Mouse (Mus musculus) liver, adult 2 months (tissue): Measurements from ENCODE around the gene Cct2. TPM values are rescaled to one million over a fixed set of nuclear protein-coding genes. Genes with fewer than 3 reads are reported as not detected.

Experiments
- DNase-seq: peaks from one replicate; pipeline ENCODE4 v3.0.0-alpha.2; 2011; ENCODE audit warnings: low read depth, low spot score; ENCODE audit errors: extremely low read depth
- H3K27ac ChIP-seq: fragments of 200-500 bp; replicated peaks from 2 replicates; pipeline ENCODE4 v1.5.1; 2012; ENCODE audit warnings: low read depth, mild to moderate bottlenecking, control low read depth, inconsistent platforms, low read length; ENCODE audit not compliant: insufficient read depth
- H3K27me3 ChIP-seq: fragments of 200-500 bp; 2 replicates; pipeline ENCODE4 v1.6.1; 2012; ENCODE audit warnings: mild to moderate bottlenecking, moderate library complexity, low read length, inconsistent platforms; ENCODE audit not compliant: control insufficient read depth, insufficient read depth
- H3K36me3 ChIP-seq: fragments of 200-500 bp; 2 replicates; pipeline ENCODE4 v1.6.1; 2012; ENCODE audit warnings: low read length, inconsistent platforms; ENCODE audit not compliant: control insufficient read depth, insufficient read depth
- H3K4me1 ChIP-seq: fragments of 200-500 bp; 2 replicates; pipeline ENCODE4 v1.6.1; 2011; ENCODE audit warnings: low read length; ENCODE audit not compliant: control insufficient read depth, insufficient read depth
- H3K4me3 ChIP-seq: fragments of 200-500 bp; 2 replicates; pipeline ENCODE4 v1.5.1; 2011; ENCODE audit warnings: low read depth, mild to moderate bottlenecking, control low read depth, low read length, moderate library complexity; ENCODE audit not compliant: insufficient read depth
- H3K79me2 ChIP-seq: fragments of 200-500 bp; 2 replicates; pipeline ENCODE4 v1.6.1; 2012; ENCODE audit warnings: inconsistent platforms, mild to moderate bottlenecking, low read length, moderate library complexity; ENCODE audit not compliant: control insufficient read depth, insufficient read depth
- H3K9ac ChIP-seq: fragments of 200-500 bp; 2 replicates; pipeline ENCODE4 v1.6.1; 2012; ENCODE audit warnings: low read depth, mild to moderate bottlenecking, control low read depth, inconsistent platforms, low read length
- CTCF ChIP-seq: fragments of 200-500 bp; IDR thresholded peaks from 2 replicates; pipeline ENCODE4 v1.5.1; 2011; ENCODE audit warnings: low read depth, low read length, control low read depth
- POLR2A ChIP-seq: fragments of 200-500 bp; IDR thresholded peaks from 2 replicates; pipeline ENCODE4 v1.6.1; 2011; ENCODE audit warnings: low read length, control low read depth; ENCODE audit not compliant: insufficient read depth; ENCODE audit errors: extremely low read depth
- WGBS: fragments of 180-500 bp; shearing (Covaris S2); methylation state at CpG from one replicate; pipeline ENCODE4 v1.1.7; 2018; 5-methylcytosine and 5-hydroxymethylcytosine counted together
- polyA plus RNA-seq: library from polyadenylated mRNA; depleted of rRNA; stranded (reverse); fragments of >200 nt; gene quantifications from 2 replicates; pipeline ENCODE4 v1.2.3, GENCODE M21; 2012; rRNA removed
- total RNA-seq: library from RNA; depleted of rRNA; stranded (reverse); fragments of >200 nt; gene quantifications from 2 replicates; pipeline ENCODE4 v1.2.3, GENCODE M21; 2014; rRNA removed

Cct2 gene
- total and polyA plus RNA-seq, 2 experiments = 36.6 to 114 TPM

GRCm38 (mm10) chr10:117014565-117014964, 49.0 kb downstream of the Cct2 start:
- TF ChIP-seq POLR2A = no peak
- no peak for TF ChIP-seq CTCF
- no peaks in the 10 kb centered on the region for H3K79me2 ChIP-seq
- H3K4me3 ChIP-seq = no peak overlapping the region

GRCm38 (mm10) chr10:117013689-117014390, 49.8 kb downstream of the Cct2 start:
- Histone ChIP-seq H3K9ac (no peak overlapping the region), H3K36me3 (no peaks in the 10 kb centered on the region), H3K27ac (no peak overlapping the region), H3K27me3 (no peaks in the 10 kb centered on the region), H3K4me1 (no peaks in the 10 kb centered on the region), H3K4me3 (no peak overlapping the region), H3K79me2 (no peaks in the 10 kb centered on the region)
- WGBS = 45% methylated on average over 12 of the region's 12 CpGs
- no peak for DNase-seq
- no peak for TF ChIP-seq POLR2A
- TF ChIP-seq CTCF = no peak

More at GRCm38 (mm10) chr10:117014565-117014964, 49.0 kb downstream of the Cct2 start:
- no peak for DNase-seq
- H3K27me3 ChIP-seq = no peaks in the 10 kb centered on the region
- no peaks in the 10 kb centered on the region for H3K4me1 ChIP-seq
- WGBS = 66% methylated on average over 5 of the region's 5 CpGs
- H3K9ac ChIP-seq = no peak overlapping the region
- no peak overlapping the region for H3K27ac ChIP-seq
- no peaks in the 10 kb centered on the region for H3K36me3 ChIP-seq

GRCm38 (mm10) chr10:117011047-117011446, 52.6 kb downstream of the Cct2 start:
- H3K4me1 ChIP-seq = no peaks in the 10 kb centered on the region
- no peaks in the 10 kb centered on the region for H3K27me3 ChIP-seq
- H3K36me3 ChIP-seq = no peaks in the 10 kb centered on the region
- TF ChIP-seq POLR2A (no peak), CTCF (no peak)
- H3K79me2 ChIP-seq = no peaks in the 10 kb centered on the region
- DNase-seq = no peak
- WGBS = 85% methylated on average over 8 of the region's 8 CpGs
- H3K4me3 ChIP-seq = no peak overlapping the region
- H3K27ac ChIP-seq = no peak overlapping the region
- H3K9ac ChIP-seq = no peak overlapping the region

GRCm38 (mm10) chr10:117009691-117010090, 53.9 kb downstream of the Cct2 start:
- WGBS = 53% methylated on average over 6 of the region's 6 CpGs
- no peaks in the 10 kb centered on the region for H3K27me3 ChIP-seq
- no peak for TF ChIP-seq POLR2A
- TF ChIP-seq CTCF = no peak
- H3K9ac ChIP-seq = no peak overlapping the region
- no peak for DNase-seq
- H3K4me3 ChIP-seq = no peak overlapping the region
- no peaks in the 10 kb centered on the region for H3K4me1 ChIP-seq
- H3K27ac ChIP-seq = no peak overlapping the region
- no peaks in the 10 kb centered on the region for H3K79me2 ChIP-seq
- H3K36me3 ChIP-seq = no peaks in the 10 kb centered on the region

- WGBS = 78% methylated on average over 12 of the region's 12 CpGs
- Histone ChIP-seq H3K27ac (no peak overlapping the region), H3K4me1 (no peaks in the 10 kb centered on the region), H3K79me2 (no peaks in the 10 kb centered on the region), H3K4me3 (no peak overlapping the region), H3K9ac (no peak overlapping the region), H3K36me3 (no peaks in the 10 kb centered on the region), H3K27me3 (no peaks in the 10 kb centered on the region)
- DNase-seq = no peak
- TF ChIP-seq CTCF (no peak), POLR2A (no peak)
Measured at GRCm38 (mm10) chr10:117005707-117006464, 57.7 kb downstream of the Cct2 start.

- WGBS = 90% methylated on average over 5 of the region's 5 CpGs
- DNase-seq = no peak
- no peaks in the 10 kb centered on the region for H3K36me3 ChIP-seq
- no peaks in the 10 kb centered on the region for H3K79me2 ChIP-seq
- TF ChIP-seq POLR2A (no peak), CTCF (no peak)
- H3K9ac ChIP-seq = no peak overlapping the region
- no peaks in the 10 kb centered on the region for H3K4me1 ChIP-seq
- no peaks in the 10 kb centered on the region for H3K27me3 ChIP-seq
- no peak overlapping the region for H3K27ac ChIP-seq
- H3K4me3 ChIP-seq = no peak overlapping the region
Measured at GRCm38 (mm10) chr10:117004695-117005094, 58.9 kb downstream of the Cct2 start.

Other genes with a start within 250 kb of the Cct2 start
- not detected in 2 replicates for gene Myrfl, start 166.9 kb downstream of the Cct2 start, total RNA-seq
- not detected in 2 replicates for gene Myrfl, start 166.9 kb downstream of the Cct2 start, polyA plus RNA-seq
- gene Rab3ip, start 113.0 kb downstream of the Cct2 start, total RNA-seq = 23.9 and 25.9 TPM in 2 replicates
- gene Rab3ip, start 113.0 kb downstream of the Cct2 start, polyA plus RNA-seq = 57.7 and 66.5 TPM in 2 replicates
- not detected in 2 replicates for gene Gm10271, start 91.2 kb downstream of the Cct2 start, total RNA-seq
- gene Gm10271, start 91.2 kb downstream of the Cct2 start, polyA plus RNA-seq = not detected in 2 replicates
- gene Best3, start 77.5 kb downstream of the Cct2 start, total RNA-seq = not detected in 2 replicates
- not detected in 2 replicates for gene Best3, start 77.5 kb downstream of the Cct2 start, polyA plus RNA-seq
- not detected in 2 replicates for gene Lrrc10, start 18.5 kb downstream of the Cct2 start, total RNA-seq
- not detected in 2 replicates for gene Lrrc10, start 18.5 kb downstream of the Cct2 start, polyA plus RNA-seq
- 11.1 and 15.2 TPM in 2 replicates for gene Frs2, start 84.7 kb upstream of the Cct2 start, total RNA-seq
- gene Frs2, start 84.7 kb upstream of the Cct2 start, polyA plus RNA-seq = 6.0 and 7.4 TPM in 2 replicates
- gene Yeats4, start 160.7 kb upstream of the Cct2 start, total RNA-seq = 19.5 and 19.6 TPM in 2 replicates
- gene Yeats4, start 160.7 kb upstream of the Cct2 start, polyA plus RNA-seq = 16.3 and 17.9 TPM in 2 replicates
- gene 9530003J23Rik, start 174.9 kb upstream of the Cct2 start, total RNA-seq = not detected in 2 replicates
- not detected in 2 replicates for gene 9530003J23Rik, start 174.9 kb upstream of the Cct2 start, polyA plus RNA-seq
- 111 and 130 TPM in 2 replicates for gene Lyz2, start 218.5 kb upstream of the Cct2 start, total RNA-seq
- 27.8 and 39.0 TPM in 2 replicates for gene Lyz2, start 218.5 kb upstream of the Cct2 start, polyA plus RNA-seq
- not detected in 2 replicates for gene Lyz1, start 229.1 kb upstream of the Cct2 start, total RNA-seq
- not detected in 2 replicates for gene Lyz1, start 229.1 kb upstream of the Cct2 start, polyA plus RNA-seq